Comparison of ENCODE assay signal across 9 mouse cellular contexts in the genomic region with DNA sequence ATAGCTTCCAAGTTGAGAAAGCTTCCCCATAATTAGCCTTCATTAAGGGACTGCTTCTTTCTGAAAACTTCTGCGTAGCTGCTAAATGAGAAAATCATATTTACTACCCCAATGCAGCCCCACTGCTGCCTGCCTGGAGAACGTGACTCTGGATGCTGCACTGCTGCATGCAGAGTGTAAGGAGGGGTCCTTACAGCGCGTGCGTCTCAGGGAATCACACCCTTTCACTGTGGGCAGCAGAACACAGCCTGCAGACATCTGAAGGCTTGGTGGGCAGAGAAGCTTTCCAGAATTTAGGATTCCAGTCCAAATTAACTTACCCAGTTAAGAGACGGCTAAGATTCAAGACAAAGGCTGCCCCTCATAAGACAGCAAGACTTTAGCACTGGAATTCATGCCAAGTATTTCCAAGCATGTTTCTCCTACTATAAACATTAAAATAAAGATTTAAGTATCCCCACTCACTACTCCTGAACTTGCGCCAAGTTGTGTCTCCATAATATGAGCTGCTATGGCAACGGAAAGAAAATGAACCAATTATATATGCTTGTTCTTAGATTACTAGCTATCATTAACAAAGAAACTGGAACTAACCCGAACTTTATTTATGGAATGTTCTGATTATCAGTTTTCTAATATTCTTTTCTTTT. TPM values are rescaled to one million over a fixed set of nuclear protein-coding genes. Genes with fewer than 3 reads are reported as not detected.
A peak's percentile ranks its signal among the peaks of the same experiment; 100 is the strongest.
DNase-seq lines count a peak whose midpoint lies in the region; ATAC-seq lines count a peak whose summit lies in the region.
"Had no signal": no experiment of that assay in that cellular context is flagged by ENCODE, and none has a peak within 500 bp of the region (broad histone marks: within the 10 kb centered on the region; RNA-seq: fewer than 3 reads in every experiment).

No protein-coding gene starts in this region.

- H3K27me3 ChIP-seq in forebrain, embryonic 11.5 days (ENCODE audit: control insufficient read depth, insufficient read depth, low read length): no peaks in the 10 kb centered on the region
- no peaks in the 10 kb centered on the region for H3K27me3 ChIP-seq in hindbrain, embryonic 13.5 days
- H3K27me3 ChIP-seq in midbrain, embryonic 16.5 days (ENCODE audit: control insufficient read depth, insufficient read depth, low read depth, low read length): no peaks in the 10 kb centered on the region

- H3K36me3 ChIP-seq in forebrain, embryonic 11.5 days (ENCODE audit: control insufficient read depth, insufficient read depth, low read length): no peaks in the 10 kb centered on the region
- H3K36me3 ChIP-seq in hindbrain, embryonic 13.5 days: no peaks in the 10 kb centered on the region
- H3K36me3 ChIP-seq in midbrain, embryonic 16.5 days (ENCODE audit: control insufficient read depth, insufficient read depth, low read length): no peaks in the 10 kb centered on the region

- peak; percentile 51; the same call in 1 of the 2 replicates for ATAC-seq in forebrain, embryonic 11.5 days (replicated peaks; ENCODE audit: low FRiP score)
- no peak for ATAC-seq in hindbrain, embryonic 13.5 days (ENCODE audit: low FRiP score)
- ATAC-seq in midbrain, embryonic 16.5 days: peak; percentile 59; the same call in 1 of the 2 replicates

- intact Hi-C loops in left cerebral cortex, postnatal 25 days (cut with DNase I): no loop called here

- no peaks in the 10 kb centered on the region for H3K9me3 ChIP-seq in forebrain, embryonic 11.5 days (ENCODE audit: control insufficient read depth, low read length)
- H3K9me3 ChIP-seq in hindbrain, embryonic 13.5 days: no peaks in the 10 kb centered on the region
- no peaks in the 10 kb centered on the region for H3K9me3 ChIP-seq in midbrain, embryonic 16.5 days (replicated peaks; ENCODE audit: control insufficient read depth, low read length, poor library complexity, severe bottlenecking)

- 60% methylated on average over 9 of the region's 9 CpGs for WGBS in forebrain, embryonic 11.5 days
- WGBS in hindbrain, embryonic 13.5 days: 41% methylated on average over 9 of the region's 9 CpGs
- 37% methylated on average over 9 of the region's 9 CpGs for WGBS in midbrain, embryonic 16.5 days

- H3K4me3 ChIP-seq in forebrain, embryonic 11.5 days (ENCODE audit: low read depth, low read length): no peak overlapping the region
- H3K4me3 ChIP-seq in hindbrain, embryonic 13.5 days: no peak overlapping the region
- H3K4me3 ChIP-seq in midbrain, embryonic 16.5 days (ENCODE audit: low read depth, low read length): no peak overlapping the region

- 0 out of 2 replicates have a peak overlapping the region, but pooled peaks have one; percentile 21 for H3K9ac ChIP-seq in forebrain, embryonic 11.5 days (ENCODE audit: low read length)
- H3K9ac ChIP-seq in hindbrain, embryonic 13.5 days: peak overlapping the region; percentile 43
- no peak overlapping the region for H3K9ac ChIP-seq in midbrain, embryonic 16.5 days (ENCODE audit: low read depth, low read length)
- H3K9ac ChIP-seq: liver, embryonic 14.5 days had no signal

- peaks cover 20% of the 10 kb centered on the region; the same call in 1 of the 2 replicates for H3K4me1 ChIP-seq in forebrain, embryonic 11.5 days (replicated peaks; ENCODE audit: control insufficient read depth, insufficient read depth, low read length)
- peaks cover 60% of the 10 kb centered on the region for H3K4me1 ChIP-seq in hindbrain, embryonic 13.5 days (replicated peaks)
- peaks cover 41% of the 10 kb centered on the region for H3K4me1 ChIP-seq in midbrain, embryonic 16.5 days (ENCODE audit: control insufficient read depth, insufficient read depth, low read length)

- DNase-seq in left cerebral cortex, postnatal 25 days (ENCODE audit: low spot score in 2 of 2): peak; percentile 32 to 72
- no peak for DNase-seq in left cerebral cortex, adult 8-10 months (ENCODE audit: low spot score in 2 of 2)
- DNase-seq in forebrain, embryonic 11.5 days (ENCODE audit: low spot score): no peak
- no peak for DNase-seq in spleen, postnatal 10 days (ENCODE audit: low spot score in 2 of 2)
- no peak for DNase-seq in urinary bladder, adult 18-20 months (ENCODE audit: low spot score in 2 of 2)
- DNase-seq in cerebellum, adult 9-11 months: no peak

- no peak overlapping the region for H3K27ac ChIP-seq in forebrain, embryonic 11.5 days (ENCODE audit: low read depth, low read length)
- peak overlapping the region; percentile 41 for H3K27ac ChIP-seq in hindbrain, embryonic 13.5 days
- H3K27ac ChIP-seq in midbrain, embryonic 16.5 days (ENCODE audit: low read length): 0 out of 2 replicates have a peak overlapping the region, but pooled peaks have one; percentile 15
- H3K27ac ChIP-seq: liver, embryonic 14.5 days had no signal

- H3K4me2 ChIP-seq in forebrain, embryonic 11.5 days (ENCODE audit: low read depth, low read length, severe bottlenecking): no peak overlapping the region
- 0 out of 2 replicates have a peak overlapping the region, but pooled peaks have one; percentile 6 for H3K4me2 ChIP-seq in hindbrain, embryonic 13.5 days
- peak overlapping the region; percentile 22; the same call in 1 of the 2 replicates for H3K4me2 ChIP-seq in midbrain, embryonic 16.5 days (ENCODE audit: low read length)

RNA-seq across cellular contexts. Expression of a gene that starts 7.2 kb away (rescaled TPM):
- 100 to 1,000 TPM; 224 to 246 TPM for total RNA-seq in left cerebral cortex, postnatal 25 days (2021)
- total RNA-seq in left cerebral cortex, adult 8-10 months (2022): 100 to 1,000 TPM; 230 to 248 (median 241) TPM
- 138 and 160 TPM in 2 replicates for polyA plus RNA-seq in forebrain, embryonic 11.5 days (2014; fragmentation: Nextera tagmentation; extraction: Ambion mirVana)
- polyA plus RNA-seq in hindbrain, embryonic 13.5 days (2015; fragmentation: Nextera tagmentation; extraction: Ambion mirVana): 142 and 145 TPM in 2 replicates
- polyA plus RNA-seq in midbrain, embryonic 16.5 days (2015; fragmentation: Nextera tagmentation; extraction: Ambion mirVana): 185 and 188 TPM in 2 replicates

Comparison
In these comparisons a context has a peak if more than half of its experiments do, and no peak if none do; other contexts are left out.
1. DNase-seq: peak in left cerebral cortex, postnatal 25 days (2 of 2); none in left cerebral cortex, adult 8-10 months (0 of 2), forebrain, embryonic 11.5 days (single experiment), spleen, postnatal 10 days (0 of 2), urinary bladder, adult 18-20 months (0 of 2) and cerebellum, adult 9-11 months (single experiment).